Mouse (Mus musculus) E14TG2a.4 (cell line): ENCODE measurements around the gene Ankrd28.

ENCODE experiments used
- CTCF ChIP-seq: conservative IDR thresholded peaks from 2 replicates; pipeline ENCODE4 v1.5.1; 2014; ENCODE audit warnings: low read length
- NANOG ChIP-seq: IDR thresholded peaks from 2 replicates; pipeline ENCODE4 v1.6.1; 2014; ENCODE audit warnings: borderline replicate concordance, low read length, mixed read lengths

DNA sequence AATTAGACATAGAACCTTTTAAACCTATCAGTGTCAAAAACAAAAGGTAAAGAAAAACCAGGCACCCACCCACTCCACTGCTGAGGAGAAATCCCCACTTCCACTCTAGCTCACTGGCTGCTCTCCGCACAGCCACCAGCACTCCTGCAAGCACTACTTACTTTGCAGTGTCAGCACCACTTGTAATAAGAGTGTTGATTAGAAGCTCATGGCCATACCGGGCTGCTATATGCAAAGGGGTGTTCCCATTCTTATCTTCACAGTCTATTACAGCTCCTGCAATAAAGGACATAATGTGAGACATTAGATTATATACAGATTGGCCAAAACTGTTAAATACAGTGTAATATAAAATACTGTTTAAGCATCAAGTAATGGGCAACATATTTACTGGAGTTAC is 95.6 kb downstream of the Ankrd28 start:
- TF ChIP-seq CTCF (no peak), NANOG (no peak)
